Mouse (Mus musculus) ovary, adult 10 weeks (tissue): ENCODE measurements around the gene Olfr1493-ps1. TPM values are rescaled to one million over a fixed set of nuclear protein-coding genes. Genes with fewer than 3 reads are reported as not detected.

ENCODE experiments used
- polyA plus RNA-seq: library from polyadenylated mRNA; stranded (reverse); fragments of 350-450 nt; fragmentation: Illumina TruSeq; extraction: RNeasy Lipid Tissue Mini Kit (QIAGEN cat#74804); gene quantifications from one replicate; pipeline ENCODE4 v1.2.3, GENCODE M21; 2014

Olfr1493-ps1 gene
- polyA plus RNA-seq, result not detected

DNA sequence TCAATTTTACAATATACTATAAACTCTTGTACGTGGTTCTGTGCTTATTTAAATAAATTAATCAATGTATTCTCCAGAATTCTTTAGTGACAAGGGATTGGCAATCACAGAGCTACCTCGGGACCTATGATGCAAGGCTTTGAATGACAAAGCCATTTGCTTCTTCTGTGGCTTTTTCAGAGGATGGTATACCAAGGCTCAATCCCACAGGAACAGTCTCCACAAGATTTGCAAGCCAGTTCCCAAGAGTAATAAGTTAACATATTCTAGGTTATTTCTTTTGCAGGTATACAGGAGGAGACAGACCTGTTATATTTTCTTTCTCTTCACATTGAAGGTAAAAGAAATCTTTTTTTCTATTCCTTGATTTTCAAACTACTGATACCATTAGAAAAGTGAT, at the start of gene Olfr1493-ps1:
TSS of gene Olfr1493-ps1 (plus strand) at position 301 of the 400 bp plus-strand sequence.

GRCm38 (mm10) chr19:13696968-13697367, 26.1 kb upstream of the Olfr1493-ps1 start, which contains the start of gene Olfr1491:
Gene Olfr1491 (plus strand): TSS chr19:13697268.

GRCm38 (mm10) chr19:13739428-13739827, 16.4 kb downstream of the Olfr1493-ps1 start, which contains the start of gene Olfr1494:
Gene Olfr1494 (plus strand): TSS chr19:13739728.

GRCm38 (mm10) chr19:13764306-13764705, 41.2 kb downstream of the Olfr1493-ps1 start, which contains the start of gene Olfr1495:
Gene Olfr1495 (plus strand): TSS chr19:13764606.

DNA sequence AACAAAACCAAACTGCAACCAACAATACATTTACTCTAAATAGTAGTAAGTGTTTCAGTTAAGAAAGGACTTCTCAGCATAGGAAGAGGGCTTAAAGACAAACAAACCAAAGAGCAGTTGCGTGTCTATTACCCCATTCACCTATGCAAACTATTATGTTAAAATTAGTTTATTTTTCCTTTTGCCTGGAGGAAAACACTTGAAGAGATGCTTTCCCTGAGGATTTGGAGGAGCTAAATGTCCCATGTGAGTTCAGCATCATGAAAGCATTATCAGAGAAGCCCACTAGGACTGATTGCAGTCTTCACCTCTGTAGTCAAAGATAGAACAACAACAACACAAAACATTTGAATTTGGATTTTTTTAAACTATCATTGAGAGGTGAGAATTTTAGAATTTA, 54.5 kb downstream of the Olfr1493-ps1 start, which contains the start of gene Olfr1496:
TSS of gene Olfr1496 (plus strand) at position 301 of the 400 bp plus-strand sequence.

Other genes with a start within 250 kb of the Olfr1493-ps1 start
- not detected for gene Olfr1475, start 243.1 kb upstream of the Olfr1493-ps1 start, polyA plus RNA-seq
- gene Olfr1477, start 222.7 kb upstream of the Olfr1493-ps1 start, polyA plus RNA-seq, result not detected
- gene Olfr1480, start 195.4 kb upstream of the Olfr1493-ps1 start, polyA plus RNA-seq, result not detected
- not detected for gene Olfr1484, start 139.8 kb upstream of the Olfr1493-ps1 start, polyA plus RNA-seq
- not detected for gene Olfr1487, start 105.9 kb upstream of the Olfr1493-ps1 start, polyA plus RNA-seq
- not detected for gene Olfr1489, start 91.7 kb upstream of the Olfr1493-ps1 start, polyA plus RNA-seq
- gene Olfr1490, start 72.2 kb upstream of the Olfr1493-ps1 start, polyA plus RNA-seq, result not detected
- gene Olfr1491, start 26.0 kb upstream of the Olfr1493-ps1 start, polyA plus RNA-seq, result not detected
- gene Olfr1494, start 16.4 kb downstream of the Olfr1493-ps1 start, polyA plus RNA-seq, result not detected
- not detected for gene Olfr1495, start 41.3 kb downstream of the Olfr1493-ps1 start, polyA plus RNA-seq
- gene Olfr1496, start 54.6 kb downstream of the Olfr1493-ps1 start, polyA plus RNA-seq, result not detected
- not detected for gene Olfr1497, start 74.9 kb downstream of the Olfr1493-ps1 start, polyA plus RNA-seq
- gene Olfr1499, start 96.2 kb downstream of the Olfr1493-ps1 start, polyA plus RNA-seq, result not detected
- not detected for gene Olfr1500, start 107.2 kb downstream of the Olfr1493-ps1 start, polyA plus RNA-seq
- gene Olfr1501, start 127.4 kb downstream of the Olfr1493-ps1 start, polyA plus RNA-seq, result not detected
- gene Olfr1502, start 138.5 kb downstream of the Olfr1493-ps1 start, polyA plus RNA-seq, result not detected
- gene Olfr1504, start 174.7 kb downstream of the Olfr1493-ps1 start, polyA plus RNA-seq, result not detected
- not detected for gene Olfr1505, start 190.3 kb downstream of the Olfr1493-ps1 start, polyA plus RNA-seq